Mouse (Mus musculus) heart, adult 2 months (tissue): ENCODE measurements around the gene Dgkb. TPM values are rescaled to one million over a fixed set of nuclear protein-coding genes. Genes with fewer than 3 reads are reported as not detected.
A peak's percentile ranks its signal among the peaks of the same experiment; 100 is the strongest.

ENCODE experiments used
- DNase-seq, 2 experiments: peaks; one replicate each; pipeline ENCODE4 v3.0.0; 2021
- H3K27ac ChIP-seq: fragments of 200-600 bp; 2 replicates; pipeline ENCODE4 v1.8.1; 2022
- H3K27me3 ChIP-seq: fragments of 200-500 bp; 2 replicates; pipeline ENCODE4 v1.6.1; 2012; ENCODE audit warnings: mild to moderate bottlenecking, low read length, inconsistent platforms, mixed read lengths; ENCODE audit not compliant: control insufficient read depth, insufficient read depth
- H3K36me3 ChIP-seq: fragments of 200-500 bp; 2 replicates; pipeline ENCODE4 v1.6.1; 2012; ENCODE audit warnings: low read length, inconsistent platforms; ENCODE audit not compliant: control insufficient read depth, insufficient read depth
- H3K4me1 ChIP-seq: fragments of 200-500 bp; 2 replicates; pipeline ENCODE4 v1.6.1; 2011; ENCODE audit warnings: low read length; ENCODE audit not compliant: control insufficient read depth, insufficient read depth
- H3K4me3 ChIP-seq: fragments of 200-600 bp; 2 replicates; pipeline ENCODE4 v1.8.1; 2022
- H3K79me2 ChIP-seq: fragments of 200-500 bp; replicated peaks from 2 replicates; pipeline ENCODE4 v1.6.1; 2012; ENCODE audit warnings: mild to moderate bottlenecking, inconsistent platforms, low read length, moderate library complexity, mixed read lengths; ENCODE audit not compliant: control insufficient read depth, insufficient read depth
- H3K9ac ChIP-seq: fragments of 200-500 bp; 2 replicates; pipeline ENCODE4 v1.6.1; 2012; ENCODE audit warnings: low read depth, mild to moderate bottlenecking, control low read depth, inconsistent platforms, low read length, mixed read lengths
- CTCF ChIP-seq: fragments of 200-600 bp; IDR thresholded peaks from 2 replicates; pipeline ENCODE4 v1.8.1; 2022; ENCODE audit warnings: antibody characterized with exemption, mild to moderate bottlenecking, moderate library complexity
- EP300 ChIP-seq: fragments of 200-500 bp; IDR thresholded peaks from 2 replicates; pipeline ENCODE4 v1.6.1; 2011; ENCODE audit warnings: low read depth, low read length, control low read depth; ENCODE audit not compliant: insufficient read depth
- POLR2A ChIP-seq: fragments of 200-500 bp; IDR thresholded peaks from 2 replicates; pipeline ENCODE4 v1.6.1; 2011; ENCODE audit warnings: mild to moderate bottlenecking, low read depth, low read length, control low read depth; ENCODE audit not compliant: insufficient read depth
- WGBS: fragments of 180-500 bp; shearing (Covaris S2); methylation state at CpG from one replicate; pipeline ENCODE4 v1.1.7; 2018; 5-methylcytosine and 5-hydroxymethylcytosine counted together
- intact Hi-C: fragments of 180-260 bp; cut with DNase I; formaldehyde crosslinking; loops from one replicate; pipeline ENCODE4 v1.15.1; 2025
- polyA plus RNA-seq: library from polyadenylated mRNA; depleted of rRNA; stranded (reverse); fragments of >200 nt; gene quantifications from 2 replicates; pipeline ENCODE4 v1.2.3, GENCODE M21; 2012
- total RNA-seq, 2 experiments: library from RNA; stranded (reverse); gene quantifications; 2 replicates each; pipeline ENCODE4 v1.2.3; 2021

Gene Dgkb
- total and polyA plus RNA-seq, 3 experiments, result 0.23 to 1.1 (median 1.1) TPM

GRCm38 (mm10) chr12:38303841-38304240 lies 486.3 kb downstream of the Dgkb start:
- intact Hi-C loops, result no loop called here
- no peak for DNase-seq
- Histone ChIP-seq H3K36me3 (no peaks in the 10 kb centered on the region), H3K4me3 (no peak overlapping the region), H3K27me3 (no peaks in the 10 kb centered on the region), H3K9ac (no peak overlapping the region), H3K27ac (no peak overlapping the region), H3K4me1 (no peaks in the 10 kb centered on the region), H3K79me2 (no peaks in the 10 kb centered on the region)
- TF ChIP-seq EP300 (no peak), CTCF (no peak), POLR2A (no peak)
- 69% methylated on average over 3 of the region's 3 CpGs for WGBS

DNA sequence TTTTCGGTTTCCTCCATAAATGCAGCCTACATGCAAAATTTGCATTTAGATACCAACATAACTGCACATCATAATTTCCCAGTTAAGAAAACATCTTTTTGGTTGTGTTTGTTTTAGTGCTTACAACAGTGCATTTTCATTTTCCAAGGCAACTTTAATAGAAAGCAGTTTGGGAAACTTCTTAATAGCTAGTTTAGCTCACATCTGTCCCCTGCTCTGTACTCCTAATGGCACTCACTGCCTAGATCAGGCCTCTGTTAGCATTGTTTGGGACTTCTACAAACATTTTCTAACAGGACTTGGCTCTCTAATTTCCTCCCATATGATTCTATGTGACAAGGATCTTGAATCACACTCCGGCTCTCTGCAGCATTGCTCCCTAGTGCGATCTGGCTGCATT lies 486.7 kb downstream of the Dgkb start:
- intact Hi-C loops, result no loop called here
- H3K9ac ChIP-seq, result no peak overlapping the region
- H3K79me2 ChIP-seq, result no peaks in the 10 kb centered on the region
- no peak for DNase-seq
- 81% methylated on average over 3 of the region's 3 CpGs for WGBS
- TF ChIP-seq CTCF (no peak), POLR2A (no peak), EP300 (no peak)
- no peaks in the 10 kb centered on the region for H3K36me3 ChIP-seq
- no peak overlapping the region for H3K4me3 ChIP-seq
- H3K27me3 ChIP-seq, result no peaks in the 10 kb centered on the region
- H3K27ac ChIP-seq, result no peak overlapping the region
- H3K4me1 ChIP-seq, result no peaks in the 10 kb centered on the region

DNA sequence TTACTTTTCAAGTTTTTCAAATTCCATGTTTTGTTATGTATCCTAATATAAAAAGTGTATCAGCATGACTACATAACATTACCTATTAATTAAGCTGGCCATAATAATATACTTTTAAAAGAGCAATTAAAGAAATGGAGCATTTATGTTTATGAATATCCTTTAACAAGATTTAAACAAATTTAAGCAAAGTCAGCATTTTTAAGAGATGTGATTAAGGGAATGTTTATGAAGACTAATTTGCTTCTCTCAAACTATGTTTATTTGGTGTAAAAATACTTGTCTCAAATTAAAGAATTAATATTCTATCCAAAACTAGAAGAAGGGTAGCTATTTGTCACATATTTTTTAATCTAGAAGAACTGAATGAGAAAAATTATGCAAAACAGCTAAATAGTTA lies 492.4 kb downstream of the Dgkb start:
- Histone ChIP-seq H3K4me1 (no peaks in the 10 kb centered on the region), H3K4me3 (no peak overlapping the region), H3K27ac (no peak overlapping the region), H3K79me2 (no peaks in the 10 kb centered on the region), H3K9ac (no peak overlapping the region), H3K36me3 (no peaks in the 10 kb centered on the region), H3K27me3 (no peaks in the 10 kb centered on the region)
- no peak for DNase-seq
- intact Hi-C loops, result no loop called here
- no peak for TF ChIP-seq EP300

DNA sequence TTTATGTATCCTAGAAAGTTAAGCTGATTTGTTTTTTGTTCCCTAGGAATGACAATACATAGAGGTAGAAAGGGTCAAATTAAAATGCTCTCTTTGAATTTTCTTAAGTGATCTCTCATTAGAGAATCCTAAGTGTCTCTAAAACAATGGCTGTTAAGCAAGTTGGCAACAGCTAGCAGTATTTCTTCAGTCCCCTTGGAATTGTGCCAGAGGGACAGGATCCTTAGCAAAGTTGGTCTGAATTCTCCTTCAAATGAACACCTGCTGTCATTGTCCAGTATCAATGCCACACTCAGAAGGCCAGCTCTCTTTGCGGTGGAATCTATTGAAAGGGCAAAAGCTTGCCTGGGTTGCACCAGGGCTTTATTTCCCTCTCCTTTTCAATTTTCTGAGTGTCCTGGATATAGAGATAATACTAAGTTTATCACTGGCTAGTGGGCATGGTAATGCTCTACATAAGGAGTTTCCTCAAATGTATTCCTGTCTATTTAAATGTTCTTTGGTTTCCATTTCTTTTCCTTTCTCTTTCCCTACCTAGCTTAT lies 510.3 kb downstream of the Dgkb start:
- DNase-seq, result no peak
- TF ChIP-seq EP300 (no peak), POLR2A (no peak), CTCF (no peak)
- Histone ChIP-seq H3K9ac (no peak overlapping the region), H3K27ac (no peak overlapping the region), H3K36me3 (no peaks in the 10 kb centered on the region), H3K4me3 (no peak overlapping the region), H3K4me1 (no peaks in the 10 kb centered on the region), H3K27me3 (no peaks in the 10 kb centered on the region), H3K79me2 (no peaks in the 10 kb centered on the region)
- intact Hi-C loops, result no loop called here
- 71% methylated on average over 1 of the region's 1 CpGs for WGBS

DNA sequence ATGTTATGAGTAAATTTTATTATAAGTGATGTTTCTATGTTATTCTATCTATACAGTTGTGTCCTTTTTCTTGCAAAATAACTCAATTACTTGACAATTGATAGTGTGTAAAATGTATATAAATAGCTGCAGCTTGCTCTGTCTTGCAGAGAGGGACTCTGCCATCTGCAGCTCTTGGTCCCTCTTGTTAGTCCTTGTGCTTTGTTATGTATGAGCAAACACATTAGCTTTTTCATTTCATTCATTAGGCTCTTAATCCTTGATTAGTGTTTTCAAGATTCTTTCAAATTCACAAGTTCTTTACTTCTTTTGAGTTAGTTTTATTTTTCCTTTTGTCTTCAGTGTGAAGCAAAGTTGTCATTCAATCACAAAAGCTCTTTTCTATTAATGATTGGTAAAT lies 511.3 kb downstream of the Dgkb start:
- Histone ChIP-seq H3K27ac (no peak overlapping the region), H3K9ac (no peak overlapping the region), H3K4me1 (no peaks in the 10 kb centered on the region), H3K27me3 (no peaks in the 10 kb centered on the region), H3K36me3 (no peaks in the 10 kb centered on the region), H3K4me3 (no peak overlapping the region), H3K79me2 (no peaks in the 10 kb centered on the region)
- TF ChIP-seq CTCF, result no peak
- no peak for TF ChIP-seq POLR2A
- no peak for TF ChIP-seq EP300
- DNase-seq, result no peak
- intact Hi-C loops, result no loop called here

DNA sequence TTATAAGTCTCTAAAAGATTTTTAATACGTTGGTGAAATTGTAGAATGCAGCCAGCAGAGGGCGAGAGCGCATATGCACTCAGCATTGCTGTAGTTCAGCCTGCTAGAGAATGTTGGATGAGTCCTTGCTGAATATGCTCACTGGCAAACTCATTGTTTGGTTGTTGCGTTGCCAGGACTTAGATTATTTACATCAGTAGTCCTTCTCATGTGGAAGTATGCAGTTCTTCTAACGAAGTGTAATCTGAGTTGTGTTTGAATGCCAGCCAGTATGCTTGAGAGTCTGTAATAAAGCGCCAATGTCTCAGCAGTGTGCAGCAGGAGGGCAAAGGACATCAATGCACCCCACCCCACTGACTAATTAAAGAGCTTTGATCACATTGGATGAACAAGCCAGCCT lies 525.1 kb downstream of the Dgkb start:
- H3K9ac ChIP-seq, result no peak overlapping the region
- no peaks in the 10 kb centered on the region for H3K27me3 ChIP-seq
- DNase-seq, result peak; percentile 19 to 29
- H3K36me3 ChIP-seq, result no peaks in the 10 kb centered on the region
- intact Hi-C loops, result loop anchor here (2.0 kb wide), 1 partner anchor 1154 kb away; no protein-coding TSS in a partner anchor
- H3K79me2 ChIP-seq, result no peaks in the 10 kb centered on the region
- no peak overlapping the region for H3K4me3 ChIP-seq
- no peak overlapping the region for H3K27ac ChIP-seq
- peak; percentile 70 for TF ChIP-seq CTCF
- TF ChIP-seq EP300, result 0 out of 2 replicates have a peak, but pooled peaks have one; percentile 22
- TF ChIP-seq POLR2A, result no peak
- WGBS, result 16% methylated on average over 6 of the region's 6 CpGs
- no peaks in the 10 kb centered on the region for H3K4me1 ChIP-seq
